Mouse (Mus musculus): ENCODE results near the gene Tmem119.
A peak's percentile ranks its signal among the peaks of the same experiment; 100 is the strongest.
"Not testable (repeated sequence)": the region's sequence is repeated elsewhere in the genome, so short reads cannot be mapped to it uniquely, and the experiment has no call there.

Gene Tmem119

DNA sequence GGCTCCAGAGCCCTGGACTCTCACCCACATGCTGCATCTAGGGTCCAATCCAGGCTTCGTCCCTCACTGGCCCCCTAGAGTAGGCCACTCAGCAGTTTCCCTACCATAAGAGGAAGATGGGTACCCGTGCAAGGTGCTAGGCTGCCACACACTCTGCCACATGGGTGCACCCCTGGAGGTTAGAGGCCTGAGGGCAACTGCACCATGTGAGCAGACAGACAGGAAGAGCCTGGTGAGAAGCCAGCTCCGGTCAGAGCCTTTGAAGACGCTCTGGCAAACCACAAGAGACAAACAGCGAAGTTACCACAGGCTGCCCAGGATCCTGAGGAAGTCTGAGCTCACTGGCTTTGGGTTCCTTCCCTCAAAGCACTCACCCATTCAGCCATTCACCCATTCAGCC, 13.3 kb downstream of the Tmem119 start:
- DNase-seq = no peak

GRCm38 (mm10) chr5:113784104-113784503, 16.2 kb downstream of the Tmem119 start:
- DNase-seq = not testable (repeated sequence)

DNA sequence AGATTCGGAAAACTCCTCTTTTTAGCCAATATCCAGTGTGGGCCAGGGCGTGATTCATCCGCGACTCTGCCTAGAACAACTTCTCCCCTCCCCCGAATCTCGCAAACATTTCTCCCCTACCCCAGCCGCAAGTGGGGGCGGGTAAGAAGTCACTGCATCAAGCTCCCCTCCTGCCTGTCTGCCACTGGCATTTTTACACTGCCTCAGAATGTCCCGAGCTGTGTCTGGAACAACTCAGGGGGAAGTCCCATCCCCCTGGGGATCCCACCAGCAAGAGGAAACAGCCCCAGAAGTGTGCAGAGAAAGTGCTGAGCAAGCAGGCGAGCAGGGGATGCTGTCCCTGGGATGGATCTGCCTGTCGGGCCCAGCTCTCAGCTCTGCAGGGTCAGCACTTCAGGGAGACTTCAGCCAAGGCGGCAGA, 16.7 kb downstream of the Tmem119 start:
- peak in 1 of 2 experiments; percentile 31 for DNase-seq

- DNase-seq = no peak
Observed at GRCm38 (mm10) chr5:113782624-113783023, 17.7 kb downstream of the Tmem119 start.

DNA sequence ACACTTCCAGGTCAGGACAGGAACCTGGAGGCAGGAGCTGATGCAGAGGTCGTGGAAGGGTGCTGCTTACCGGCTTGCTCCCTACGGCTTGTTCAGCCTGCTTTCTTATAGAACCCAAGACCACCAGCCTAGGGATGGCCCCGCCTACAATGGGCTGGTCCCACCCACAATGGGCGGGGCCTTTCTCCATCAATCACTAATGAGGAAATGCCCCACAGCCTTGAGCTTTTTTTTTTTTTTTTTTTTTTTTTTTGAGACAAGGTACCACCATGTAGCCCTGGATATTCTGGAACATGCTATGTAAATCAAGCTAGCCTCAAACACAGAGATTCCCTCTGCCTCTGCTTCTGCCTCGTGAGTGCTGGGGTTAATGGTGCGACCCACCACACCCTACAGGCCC, 18.4 kb downstream of the Tmem119 start:
- no peak for DNase-seq

DNA sequence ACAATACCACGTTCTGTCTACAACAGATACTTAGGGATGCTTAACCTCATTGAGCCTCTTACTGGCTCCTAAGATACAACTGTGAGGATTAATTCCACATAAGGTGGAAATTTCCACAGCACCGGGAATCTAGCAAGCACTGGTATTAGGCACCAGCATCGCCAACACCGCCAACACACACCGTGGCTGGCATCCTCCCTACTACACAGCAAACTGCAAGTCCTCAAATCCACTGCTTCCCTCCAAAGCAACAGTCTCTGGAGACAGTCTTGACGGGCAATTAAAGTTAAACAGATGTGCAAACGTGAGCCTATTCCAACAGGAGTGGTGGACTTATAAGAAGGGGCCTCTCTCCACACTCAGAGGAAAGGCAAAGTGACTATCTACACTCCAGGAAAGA, 19.1 kb downstream of the Tmem119 start:
- DNase-seq = no peak

- DNase-seq = no peak
Observed at GRCm38 (mm10) chr5:113780763-113781162, 19.6 kb downstream of the Tmem119 start.

DNA sequence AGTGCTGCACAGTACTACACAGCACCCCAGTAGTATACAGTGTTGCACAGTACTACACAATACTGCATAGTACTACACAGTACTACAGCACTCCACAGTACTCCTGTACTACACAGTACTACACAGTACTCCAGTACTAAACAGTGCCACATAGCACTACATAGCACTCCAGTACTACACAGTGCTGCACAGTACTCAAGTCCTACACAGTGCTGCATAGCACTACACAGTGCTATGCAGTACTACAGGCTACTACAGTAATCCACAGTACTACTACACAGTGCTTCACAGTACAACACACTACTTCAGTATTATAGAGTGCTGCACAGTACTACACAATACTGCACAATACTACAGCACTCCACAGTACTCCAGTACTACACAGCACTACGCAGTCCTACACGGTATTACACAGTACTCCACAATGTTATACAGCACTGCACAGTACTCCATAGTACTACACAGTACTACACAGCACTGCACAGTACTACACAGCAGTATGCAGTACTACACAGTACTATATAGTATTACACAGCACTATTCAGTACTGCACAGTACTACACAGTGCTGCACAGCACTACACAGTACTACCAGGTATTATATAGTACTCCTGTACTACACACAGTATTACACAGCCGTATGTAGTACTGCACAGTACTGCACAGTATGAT, 20.1 kb downstream of the Tmem119 start:
- no peak for DNase-seq

- DNase-seq = no peak
Observed at GRCm38 (mm10) chr5:113779569-113779968, 20.7 kb downstream of the Tmem119 start.

DNA sequence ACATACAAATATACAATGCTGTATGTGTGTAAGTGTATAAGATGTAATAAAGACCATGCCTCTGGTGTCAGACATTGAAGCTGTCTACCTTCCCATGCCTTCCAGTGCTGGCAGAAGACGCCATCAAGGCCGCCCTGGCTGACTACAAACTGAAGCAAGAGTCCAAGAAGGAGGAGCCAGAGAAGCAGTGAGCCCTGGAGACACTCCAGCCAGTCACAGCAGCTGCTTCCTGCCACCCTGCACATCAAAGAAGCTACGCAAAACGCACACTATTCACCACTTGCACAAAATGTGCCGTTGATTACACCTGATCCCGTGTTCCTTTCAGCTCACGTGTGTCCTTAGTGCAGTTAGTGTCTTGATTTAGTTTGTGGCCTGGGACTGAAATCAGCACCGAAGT, 22.6 kb downstream of the Tmem119 start:
- not testable (repeated sequence) for DNase-seq

DNA sequence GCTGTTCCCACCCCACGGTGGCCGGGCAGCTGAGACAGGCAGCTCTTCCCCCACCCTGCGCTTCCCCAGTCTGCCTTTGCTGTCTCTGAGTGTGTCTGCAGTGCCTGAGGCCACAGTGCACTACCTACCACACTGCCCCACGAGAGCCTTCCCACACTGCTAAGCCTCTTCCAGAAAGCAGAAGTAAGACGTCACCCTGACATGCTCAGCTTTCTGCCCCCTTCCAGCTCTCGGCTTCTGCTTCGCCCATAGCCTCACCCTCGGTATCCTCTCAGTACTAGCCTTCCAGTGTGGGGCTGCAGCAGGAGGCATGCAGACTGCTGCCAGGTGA, 23.5 kb downstream of the Tmem119 start:
- peak in 1 of 2 experiments; percentile 41 for DNase-seq

GRCm38 (mm10) chr5:113776128-113776895, 24.0 kb downstream of the Tmem119 start:
- no peak for DNase-seq

GRCm38 (mm10) chr5:113775585-113775984, 24.7 kb downstream of the Tmem119 start:
- no peak for DNase-seq

DNA sequence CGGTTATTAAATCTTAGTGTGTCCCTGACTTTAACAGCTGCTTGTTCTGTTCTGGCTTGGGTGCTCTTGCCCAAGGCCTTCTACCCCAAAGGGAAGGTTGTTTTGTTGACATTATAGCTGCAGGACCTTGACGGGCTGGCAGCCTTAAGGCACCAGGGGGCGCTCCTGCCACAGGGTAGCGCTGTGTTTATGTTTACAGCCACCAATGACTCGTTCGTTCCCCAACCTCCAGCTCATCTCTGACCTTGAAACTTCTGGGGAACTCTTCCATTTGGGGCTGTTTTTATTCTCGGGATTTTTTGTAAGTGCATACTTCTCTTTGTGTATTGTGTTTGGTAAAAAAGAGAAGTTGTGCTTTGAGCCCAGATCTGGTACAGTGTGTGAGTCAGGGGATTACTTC, 26.7 kb downstream of the Tmem119 start:
- DNase-seq = peak; percentile 82 to 85

DNA sequence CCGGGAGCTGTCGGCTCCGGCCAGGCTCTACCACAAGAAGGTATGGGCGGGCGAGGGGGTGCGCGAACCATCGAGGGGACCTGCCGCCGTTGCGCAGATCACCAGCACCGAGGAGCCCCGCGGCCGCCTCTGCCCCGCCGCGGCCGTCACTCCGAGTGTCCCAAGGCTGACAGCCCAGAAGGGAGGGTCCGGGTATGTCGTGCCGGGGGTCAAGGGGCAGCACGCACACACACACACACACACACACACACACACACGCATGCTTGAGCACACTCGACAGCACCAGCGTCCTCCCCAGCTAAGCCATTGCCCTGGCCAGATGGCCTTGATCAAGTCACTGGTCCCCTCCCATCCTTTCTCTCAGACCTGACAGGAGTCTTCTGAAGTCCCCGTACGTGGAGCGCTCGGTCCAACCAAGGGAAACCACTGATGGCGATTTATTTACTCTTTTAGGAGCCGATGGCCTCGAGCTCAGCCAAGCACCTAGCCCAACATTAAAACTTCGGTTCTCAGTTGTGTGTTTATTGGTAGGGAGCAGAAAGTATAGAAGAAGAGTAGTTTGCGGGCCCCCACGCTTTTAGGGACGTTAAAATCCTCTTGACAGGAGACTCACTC, 27.3 kb downstream of the Tmem119 start:
- DNase-seq = no peak

- peak; percentile 92 to 94 for DNase-seq
Observed at GRCm38 (mm10) chr5:113772450-113772895, 27.8 kb downstream of the Tmem119 start, which contains the start of the genes Sart3 and Iscu. Gene Sart3 (minus strand): TSS chr5:113772510. Gene Iscu (plus strand): TSS chr5:113772748.

DNA sequence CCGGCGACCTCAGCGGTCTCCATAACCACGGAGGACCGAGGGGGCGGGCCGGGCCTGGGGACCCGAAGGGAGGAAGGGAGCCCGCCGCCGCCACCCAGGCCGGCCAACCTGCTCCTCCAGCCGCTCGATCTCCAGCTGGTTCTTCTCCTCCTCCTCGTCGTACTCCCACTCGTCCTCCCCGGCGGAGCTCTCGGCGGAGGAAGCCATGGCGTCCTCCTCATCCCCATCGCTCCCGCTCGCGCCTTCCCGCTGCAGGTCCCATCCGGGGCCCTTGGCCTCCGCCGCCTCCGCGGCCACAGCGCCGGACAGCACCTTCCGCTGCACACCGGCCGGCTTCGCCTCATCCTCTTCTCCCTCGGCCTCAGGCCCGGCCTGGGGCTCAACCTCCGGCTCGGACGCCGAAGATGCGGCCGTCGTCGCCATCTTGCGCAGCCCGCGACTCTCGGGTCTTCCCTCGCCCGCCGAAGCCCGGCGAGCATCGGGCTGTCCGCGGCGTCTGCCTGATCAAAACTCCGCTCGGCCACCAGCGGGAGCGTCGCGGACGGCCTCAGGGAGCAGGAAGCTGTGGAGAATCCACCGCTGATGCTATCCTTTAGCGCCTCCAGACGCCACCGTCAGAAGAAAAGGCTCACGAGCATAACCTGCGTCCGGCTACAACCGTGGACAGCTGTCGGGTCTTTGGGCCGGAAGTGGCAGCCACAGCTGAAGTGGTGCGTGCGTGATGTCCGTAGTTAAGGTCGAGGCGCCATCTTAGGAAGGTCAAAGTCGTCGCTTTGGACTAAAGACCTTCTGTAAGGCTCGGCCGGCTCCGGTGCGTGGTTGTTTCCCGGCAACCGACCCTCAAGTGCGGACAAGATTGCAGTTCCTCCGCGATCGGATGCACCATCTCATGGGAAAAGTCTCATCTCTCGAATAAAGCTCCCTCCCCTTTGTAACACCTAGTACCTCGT, 28.8 kb downstream of the Tmem119 start:
- peak; percentile 89 to 92 for DNase-seq

GRCm38 (mm10) chr5:113768806-113769205, 31.5 kb downstream of the Tmem119 start:
- no peak for DNase-seq

DNA sequence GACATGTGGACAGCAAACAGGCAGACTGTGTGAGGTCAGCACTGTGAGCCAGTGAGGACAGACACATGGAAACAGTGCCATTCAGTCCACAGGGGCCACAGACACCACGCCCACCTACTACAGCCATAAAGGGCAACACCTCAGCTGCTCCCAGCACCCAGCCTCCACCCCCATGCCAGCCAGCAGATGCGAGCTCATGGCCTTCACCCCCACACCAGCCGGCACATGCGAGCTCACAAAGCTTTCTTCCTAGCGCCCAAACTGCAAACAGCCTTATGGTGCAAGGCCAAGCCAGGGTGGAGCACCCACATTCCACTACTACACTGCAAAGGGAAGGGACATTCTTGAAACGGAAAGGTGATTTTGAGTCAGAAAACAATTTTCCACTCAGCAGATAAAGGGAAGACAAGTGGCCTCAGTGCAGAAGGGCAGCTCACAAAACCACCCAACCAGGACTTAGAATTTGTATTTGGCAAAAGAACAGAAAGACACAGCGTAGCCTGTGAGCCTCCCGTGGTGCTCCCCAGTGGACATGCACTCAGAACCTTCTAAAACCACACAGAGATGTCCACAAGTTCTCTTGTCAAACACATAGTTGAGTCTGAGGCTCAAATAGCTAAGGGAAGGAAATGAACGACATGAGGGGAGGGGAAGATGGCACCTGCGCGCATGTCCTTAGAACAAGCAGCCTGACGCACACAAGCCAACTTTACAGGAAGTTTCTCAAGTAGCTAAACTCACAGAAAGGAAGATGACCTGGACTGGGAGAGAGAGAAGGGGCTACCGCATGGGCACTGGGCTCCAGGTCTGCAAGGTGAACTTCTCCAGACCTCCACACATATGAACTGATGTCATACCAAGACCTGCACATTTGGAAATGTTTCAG, 34.4 kb downstream of the Tmem119 start:
- no peak for DNase-seq

- no peak for DNase-seq
Observed at GRCm38 (mm10) chr5:113764426-113764825, 35.9 kb downstream of the Tmem119 start.

GRCm38 (mm10) chr5:113761585-113761984, 38.7 kb downstream of the Tmem119 start:
- DNase-seq = no peak

Data from lung, adult 18-20 months (tissue).